Mouse (Mus musculus) testis, postnatal 14 days (tissue): ENCODE measurements around the gene Kcnf1.

ENCODE experiments used
- DNase-seq: peaks from one replicate; pipeline ENCODE4 v3.0.0; 2021; ENCODE audit warnings: low spot score

Kcnf1 gene

GRCm38 (mm10) chr12:17159549-17159948, 17.1 kb downstream of the Kcnf1 start:
- DNase-seq, result no peak

DNA sequence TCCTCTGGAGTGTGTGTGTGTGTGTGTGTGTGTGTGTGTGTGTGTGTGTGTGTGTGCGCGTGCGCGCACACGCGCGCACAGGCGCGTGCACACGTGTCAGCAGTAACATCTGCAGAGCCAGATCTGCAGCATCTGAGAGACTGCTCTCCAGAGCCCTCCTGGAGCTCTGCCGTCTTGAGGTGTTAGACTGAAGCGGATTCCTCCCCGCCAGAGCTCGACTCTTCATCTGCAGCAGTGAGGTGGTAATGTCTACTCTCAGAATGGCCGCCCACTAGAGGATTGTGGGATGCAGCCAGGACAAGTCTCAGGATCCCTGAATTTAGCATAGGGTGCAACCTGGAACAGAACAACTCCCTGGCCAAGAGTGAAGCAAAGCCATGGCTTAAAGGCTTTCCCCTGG, 19.1 kb downstream of the Kcnf1 start:
- DNase-seq, result no peak

GRCm38 (mm10) chr12:17155781-17156180, 20.9 kb downstream of the Kcnf1 start:
- no peak for DNase-seq

GRCm38 (mm10) chr12:17152840-17153239, 23.8 kb downstream of the Kcnf1 start:
- DNase-seq, result no peak

DNA sequence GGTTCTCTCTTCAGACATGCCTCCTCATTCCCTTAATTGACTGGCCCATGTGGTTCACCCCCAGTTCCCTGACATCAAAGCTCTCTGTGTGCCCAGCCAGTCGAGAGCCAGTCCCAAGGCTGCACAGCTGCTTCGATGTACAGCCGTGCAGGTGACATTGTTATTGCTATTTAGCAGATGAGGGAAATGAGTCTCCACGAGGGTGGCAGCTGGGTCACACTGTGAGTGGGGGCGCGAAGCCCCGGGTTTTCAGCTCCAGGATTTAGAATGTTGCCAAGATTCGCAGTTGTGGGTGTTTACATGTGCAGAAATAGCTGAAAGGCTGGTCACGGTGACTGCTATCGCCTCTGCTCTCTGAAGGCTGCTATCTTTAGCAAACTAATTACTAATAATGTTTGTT, 27.8 kb downstream of the Kcnf1 start:
- no peak for DNase-seq

DNA sequence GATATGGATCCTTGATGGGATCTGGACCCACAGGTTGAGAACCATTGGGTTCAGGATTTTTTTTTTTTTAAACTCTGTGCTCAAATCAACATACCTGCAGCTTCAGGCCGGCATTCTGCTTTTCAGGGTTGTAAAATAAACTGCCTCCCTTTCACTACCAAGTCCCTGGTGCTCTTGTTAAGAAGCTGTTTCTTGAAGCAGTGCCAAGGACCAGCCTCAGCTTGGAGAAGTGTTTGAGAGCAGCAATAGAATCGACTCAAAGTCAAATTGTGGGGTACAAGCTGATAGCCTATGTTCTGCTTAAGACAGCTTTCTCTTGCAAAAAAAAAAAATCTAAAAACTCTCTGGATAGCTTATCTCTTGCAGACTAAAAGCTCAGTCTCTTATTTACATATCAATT, 34.9 kb downstream of the Kcnf1 start:
- DNase-seq, result no peak

DNA sequence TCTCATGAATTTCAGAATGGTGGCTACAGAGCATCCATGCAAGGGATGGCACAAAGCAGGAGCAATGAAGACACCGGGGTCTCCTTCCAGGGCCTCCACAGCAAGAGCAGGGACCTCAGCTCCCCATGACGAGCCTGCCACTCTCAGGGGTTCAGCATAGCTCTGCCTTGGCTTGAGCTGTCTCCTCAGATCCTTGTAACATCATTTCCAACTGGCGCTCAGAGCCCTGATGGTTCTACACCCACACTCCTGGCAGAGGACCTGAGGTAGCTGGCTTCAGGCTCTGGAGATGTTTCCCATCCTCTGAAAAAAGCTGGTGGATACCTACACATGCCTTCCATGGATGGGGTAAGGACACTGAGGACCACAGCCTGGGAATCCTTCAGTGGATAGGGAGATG, 36.3 kb downstream of the Kcnf1 start:
- no peak for DNase-seq

DNA sequence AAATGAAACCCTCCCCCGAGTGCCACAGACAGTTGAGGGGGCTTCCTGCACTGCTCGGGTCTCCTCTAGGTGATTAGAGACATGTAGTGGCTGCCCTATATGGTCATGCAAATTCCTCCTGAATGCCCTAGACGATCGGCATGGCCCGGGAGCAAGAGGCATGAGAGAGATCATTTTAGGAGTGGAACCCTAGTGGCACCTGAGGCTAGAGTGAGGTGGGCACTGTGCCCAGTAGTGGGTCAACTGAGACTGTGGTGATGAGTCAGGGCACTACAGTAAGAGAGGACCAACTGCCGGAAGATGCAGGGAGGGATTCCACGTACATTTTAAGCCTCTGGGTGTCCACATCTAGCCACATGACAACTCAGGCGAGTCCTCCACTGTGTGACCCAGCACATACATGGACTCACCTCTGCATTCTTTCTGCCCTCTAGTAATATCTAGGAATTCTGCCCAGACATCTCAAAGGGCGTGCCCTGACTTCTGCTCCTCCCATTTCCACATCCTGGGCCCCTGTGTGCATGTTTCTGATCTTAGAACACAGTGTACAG, 42.1 kb downstream of the Kcnf1 start:
- DNase-seq, result no peak

GRCm38 (mm10) chr12:17132243-17132642, 44.4 kb downstream of the Kcnf1 start:
- no peak for DNase-seq

DNA sequence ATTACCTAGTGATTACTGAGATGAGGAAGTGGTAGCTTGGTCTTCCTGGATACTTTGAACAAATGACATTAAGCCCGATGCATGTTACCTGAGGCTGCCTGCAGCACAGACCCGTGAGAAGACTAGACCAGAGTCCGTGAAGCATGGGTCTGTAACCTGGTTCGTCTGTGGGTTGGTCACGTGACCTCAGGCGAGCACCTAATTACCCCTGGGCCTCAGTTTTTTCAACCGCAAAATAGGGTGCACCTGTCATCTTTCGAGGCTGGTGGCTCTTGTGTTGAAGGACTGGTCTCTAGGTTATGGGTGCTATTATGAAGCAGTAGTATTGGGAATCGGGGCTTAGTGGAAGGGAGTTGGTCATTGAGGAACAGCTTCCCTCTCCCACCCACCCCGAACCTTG, 45.1 kb downstream of the Kcnf1 start:
- no peak for DNase-seq

DNA sequence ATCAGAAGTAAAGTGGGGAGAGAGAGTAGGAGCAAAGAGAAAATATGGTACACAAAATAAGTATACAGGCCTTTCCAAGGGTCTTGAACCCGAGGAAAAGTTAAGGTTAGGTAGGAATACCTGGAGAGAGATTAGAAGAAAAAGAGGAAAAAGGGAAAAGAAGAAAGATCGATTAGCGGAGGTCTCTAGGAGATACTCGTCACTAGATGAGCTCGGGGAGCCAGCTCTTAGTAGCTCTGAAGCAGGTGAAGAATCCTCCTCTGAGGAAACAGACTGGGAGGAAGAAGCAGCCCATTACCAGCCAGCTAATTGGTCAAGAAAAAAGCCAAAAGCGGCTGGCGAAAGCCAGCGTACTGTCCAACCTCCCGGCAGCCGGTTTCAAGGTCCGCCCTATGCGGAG, 53.8 kb downstream of the Kcnf1 start:
- peak; percentile 17 for DNase-seq
